Mouse (Mus musculus) fibroblast of lung, adult 2 months (primary cell): ENCODE results near the gene Ahnak.
"Not testable (repeated sequence)": the region's sequence is repeated elsewhere in the genome, so short reads cannot be mapped to it uniquely, and the experiment has no call there.

ENCODE experiments used
- DNase-seq: peaks from one replicate; pipeline ENCODE4 v3.0.0-alpha.2; 2011; ENCODE audit warnings: low read depth

Gene Ahnak

DNA sequence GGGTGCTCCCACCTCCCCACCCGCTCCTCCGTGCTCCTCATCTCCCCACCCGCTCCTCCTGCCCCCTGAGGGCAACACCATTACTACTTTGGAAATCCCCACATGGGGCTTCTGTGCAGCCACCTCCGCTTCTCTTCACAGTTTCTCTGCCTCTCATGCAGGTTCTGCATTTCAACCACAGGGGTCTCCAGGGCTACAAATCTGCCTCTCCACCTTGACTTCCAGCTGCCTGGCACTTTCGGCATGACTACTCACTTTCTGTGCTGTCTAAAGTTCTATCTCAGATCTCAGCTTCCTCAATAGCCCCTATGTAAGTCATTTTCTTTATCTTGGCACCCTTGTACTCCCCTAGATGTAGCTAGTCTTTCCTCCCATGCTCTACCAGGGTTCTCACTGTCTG is 78.2 kb downstream of the Ahnak start:
- no peak for DNase-seq

DNA sequence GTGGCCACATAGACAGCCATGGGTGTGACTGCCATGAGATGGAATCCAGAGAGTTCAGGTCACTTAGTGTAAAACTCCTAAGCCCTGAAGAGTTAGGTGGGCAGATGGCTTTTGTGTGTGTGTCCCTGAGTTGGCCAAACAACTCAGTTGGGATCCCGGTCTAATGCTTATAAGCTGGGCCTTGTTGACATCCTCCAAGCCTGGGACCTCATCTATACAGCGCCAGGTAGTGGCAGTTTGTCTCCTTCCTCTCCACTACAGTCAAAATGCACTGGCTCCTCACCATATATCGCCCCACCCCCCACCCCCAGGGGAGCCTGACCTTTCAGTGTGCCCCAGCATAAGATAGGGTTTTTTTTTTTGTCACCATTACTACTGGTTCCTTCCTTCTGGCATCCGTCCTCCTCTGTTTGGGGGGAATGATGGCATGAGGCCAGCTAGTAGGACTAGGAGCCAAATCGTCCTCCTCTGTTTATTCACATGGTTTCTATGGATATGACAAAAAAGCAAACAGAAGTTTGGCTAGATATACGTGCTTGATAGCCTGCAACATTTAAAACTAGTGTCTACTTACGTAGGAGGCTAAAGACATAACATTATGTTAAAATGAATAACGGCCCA is 80.7 kb downstream of the Ahnak start:
- no peak for DNase-seq

GRCm38 (mm10) chr19:9070316-9070715 is 81.2 kb downstream of the Ahnak start:
- DNase-seq = no peak

- no peak for DNase-seq
Observed at GRCm38 (mm10) chr19:9071456-9072156, 82.5 kb downstream of the Ahnak start.

- no peak for DNase-seq
Observed at GRCm38 (mm10) chr19:9072157-9072530, 83.1 kb downstream of the Ahnak start.

- no peak for DNase-seq
Observed at GRCm38 (mm10) chr19:9073776-9074411, 84.8 kb downstream of the Ahnak start.

- no peak for DNase-seq
Observed at GRCm38 (mm10) chr19:9074424-9074823, 85.3 kb downstream of the Ahnak start.

DNA sequence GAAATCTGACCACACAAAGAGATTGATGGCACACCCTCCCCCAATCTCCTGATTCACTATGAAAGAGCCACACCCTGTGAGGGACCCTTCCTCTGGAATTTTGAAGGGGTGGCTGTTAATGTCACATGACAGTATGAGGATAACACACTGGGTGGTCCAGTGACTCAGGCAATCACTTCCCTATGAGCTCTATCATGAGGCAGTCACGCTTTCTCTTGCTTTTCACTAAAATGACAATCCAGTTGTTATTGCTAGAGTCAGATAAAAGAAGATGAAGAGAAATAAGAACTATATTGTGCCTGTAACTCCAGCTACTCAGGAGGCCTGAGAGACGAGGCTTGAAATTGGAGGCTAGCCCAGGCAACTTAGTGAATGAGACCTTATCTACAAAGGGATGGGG is 86.5 kb downstream of the Ahnak start:
- DNase-seq = no peak

- DNase-seq = no peak
Observed at GRCm38 (mm10) chr19:9076035-9076434, 87.0 kb downstream of the Ahnak start.

DNA sequence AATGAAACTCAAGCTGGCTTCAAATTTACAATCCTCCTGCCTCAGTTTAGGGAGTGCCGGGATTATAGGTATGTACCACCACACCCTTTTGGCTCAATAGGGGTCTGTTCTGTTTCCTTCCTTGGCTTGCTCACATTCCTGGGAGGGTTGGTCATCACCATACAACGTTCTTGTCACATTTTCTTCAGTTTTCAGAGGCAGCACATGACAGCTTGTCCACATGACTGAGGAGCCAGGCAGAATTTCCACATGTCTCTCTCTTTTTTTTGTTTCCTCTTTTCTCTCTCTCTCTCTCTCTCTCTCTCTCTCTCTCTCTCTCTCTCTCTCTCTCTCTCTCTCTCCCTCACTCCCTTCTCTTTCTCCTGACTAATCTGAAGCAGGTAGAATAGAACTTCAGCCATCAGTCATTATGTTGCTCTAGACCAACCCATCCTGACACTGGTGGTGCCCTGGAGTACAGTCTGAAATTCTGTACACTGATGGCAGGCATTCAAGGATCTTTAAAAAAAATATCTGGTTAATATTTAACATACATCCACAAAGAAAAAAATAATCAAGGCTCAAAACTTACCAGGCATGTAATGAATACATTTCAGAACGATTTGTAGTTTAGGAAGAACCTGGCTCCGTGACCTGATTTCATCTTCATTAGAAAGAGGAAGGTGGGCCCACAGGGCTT is 88.0 kb downstream of the Ahnak start:
- no peak for DNase-seq

- no peak for DNase-seq
Observed at GRCm38 (mm10) chr19:9079916-9080315, 90.8 kb downstream of the Ahnak start.

DNA sequence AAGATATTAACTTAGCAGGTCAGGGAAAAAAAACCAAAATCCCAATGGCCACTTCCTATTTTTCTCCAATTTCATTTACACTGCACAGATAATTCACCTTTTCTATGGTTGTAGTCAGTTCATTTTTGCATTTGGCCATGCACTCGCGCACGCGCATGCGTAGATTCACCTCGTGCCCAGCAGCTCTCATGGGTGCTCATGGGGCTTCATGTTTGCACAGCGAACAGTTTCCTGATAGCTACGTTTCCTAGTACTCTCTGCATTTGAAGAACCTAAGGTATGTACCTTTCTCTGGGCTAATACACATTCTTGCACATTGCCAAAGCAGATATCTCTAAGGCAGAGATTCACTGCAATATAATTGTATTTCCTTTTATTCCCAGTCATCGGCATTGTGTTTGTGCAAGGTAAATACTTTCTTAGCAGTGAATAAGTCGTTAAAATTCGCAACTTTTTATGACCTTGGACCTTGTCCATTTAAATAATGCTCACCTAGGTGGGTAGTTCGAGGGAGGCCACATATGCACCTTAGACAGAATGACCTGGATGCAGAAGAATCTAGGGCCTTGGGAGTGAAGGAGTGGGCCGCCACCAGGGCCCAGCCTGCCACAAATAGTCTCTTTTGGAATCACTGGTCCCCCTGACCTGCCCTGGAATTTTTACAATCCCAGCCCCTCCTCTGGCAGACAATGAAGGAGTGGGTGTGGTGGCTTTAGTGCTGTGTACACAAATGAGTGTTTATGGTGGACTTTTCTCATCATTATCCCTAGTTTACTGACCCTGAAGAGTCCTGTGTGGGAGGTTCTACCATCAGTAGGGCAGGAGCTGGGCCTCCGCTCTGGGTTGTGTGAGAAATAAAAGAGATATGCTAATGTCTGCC is 92.5 kb downstream of the Ahnak start:
- DNase-seq = no peak

DNA sequence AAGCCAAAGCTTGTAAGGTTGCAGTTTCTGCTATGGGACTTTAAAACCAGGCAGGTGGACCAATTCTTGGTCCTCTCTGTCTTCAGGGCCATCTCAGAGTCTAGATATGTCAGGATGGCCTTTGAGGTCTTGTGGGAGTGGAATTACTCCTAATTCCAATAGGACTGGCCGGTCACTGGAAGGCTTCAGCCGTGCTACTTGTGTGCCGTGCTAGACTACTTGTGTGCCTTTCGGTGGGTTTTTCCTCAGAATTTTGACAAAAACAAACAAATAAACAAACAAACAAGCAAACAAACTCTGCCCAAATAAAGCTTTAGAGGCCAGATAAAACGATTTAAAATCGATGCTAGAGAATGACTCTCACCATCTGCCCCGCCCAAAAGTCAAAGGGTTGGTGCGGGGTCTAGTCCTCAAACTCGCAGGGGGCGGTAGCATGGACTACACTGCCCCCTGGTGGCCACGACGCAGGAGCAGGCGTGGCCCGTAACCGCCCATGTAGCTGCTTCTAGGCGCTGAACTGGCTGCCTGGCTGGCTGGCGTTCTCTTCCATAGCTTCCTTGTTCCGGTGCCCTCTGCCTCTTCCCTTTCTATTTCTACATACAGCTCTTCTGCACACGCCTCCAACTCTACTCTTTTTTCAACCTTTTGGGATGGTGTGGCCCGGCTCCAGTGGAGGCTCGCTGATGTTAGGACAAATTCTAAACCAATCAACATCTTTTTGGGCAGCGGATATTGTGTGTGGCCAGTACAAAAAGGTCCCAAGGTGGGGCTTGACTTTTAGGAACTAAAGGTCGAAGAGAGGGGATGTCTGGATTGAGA is 93.3 kb downstream of the Ahnak start:
- DNase-seq = no peak

- DNase-seq = no peak
Observed at GRCm38 (mm10) chr19:9083010-9083355, 93.9 kb downstream of the Ahnak start.

- not testable (repeated sequence) for DNase-seq
Observed at GRCm38 (mm10) chr19:9083892-9084291, 94.8 kb downstream of the Ahnak start.

- DNase-seq = no peak
Observed at GRCm38 (mm10) chr19:9087821-9088220, 98.7 kb downstream of the Ahnak start, which contains the start of gene Scgb1a1. TSS of gene Scgb1a1 (minus strand) at chr19:9087958.

- DNase-seq = no peak
Observed at GRCm38 (mm10) chr19:9090191-9090590, 101.1 kb downstream of the Ahnak start.

DNA sequence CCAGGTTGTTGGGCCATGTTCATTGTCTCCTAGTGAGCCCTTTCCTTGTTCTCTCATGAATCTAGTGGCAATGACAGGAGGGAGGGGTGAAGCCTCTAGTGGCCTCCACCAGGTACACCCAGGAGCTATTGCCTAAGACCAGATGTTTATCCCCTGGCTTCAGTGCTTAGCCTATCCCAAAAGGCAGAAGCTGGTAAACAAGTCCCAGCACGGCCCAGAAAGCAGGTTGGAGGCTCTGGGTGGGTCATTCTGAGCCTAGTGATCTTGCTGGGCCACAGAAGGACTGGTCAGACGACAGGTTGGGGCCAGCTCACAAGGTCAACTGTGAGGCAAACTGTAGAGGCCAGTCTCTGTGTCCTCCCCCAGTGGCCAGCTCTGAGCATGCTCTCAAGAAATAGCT is 101.6 kb downstream of the Ahnak start:
- DNase-seq = no peak

- no peak for DNase-seq
Observed at GRCm38 (mm10) chr19:9095111-9095510, 106.0 kb downstream of the Ahnak start.

- no peak for DNase-seq
Observed at GRCm38 (mm10) chr19:9097441-9097840, 108.4 kb downstream of the Ahnak start.

DNA sequence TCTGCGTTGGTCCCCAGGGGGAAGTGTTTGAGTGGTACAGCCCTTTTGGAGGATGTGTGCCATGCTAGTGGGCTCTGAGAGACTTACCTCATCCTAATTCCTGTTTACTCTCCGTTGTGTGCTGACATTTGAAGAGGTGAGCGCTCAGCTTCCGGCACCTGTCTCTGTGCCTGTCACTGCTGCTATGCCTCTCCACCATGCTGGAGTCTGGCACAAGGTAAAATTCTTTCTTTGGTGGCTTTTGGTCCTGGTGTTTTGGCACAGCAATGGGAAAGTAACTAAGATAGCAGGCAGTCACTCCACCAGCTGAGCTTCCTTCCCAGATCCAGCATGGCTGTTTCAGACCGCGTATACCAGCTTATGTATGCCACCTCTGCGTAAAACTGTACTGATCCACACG is 110.7 kb downstream of the Ahnak start:
- no peak for DNase-seq
